In the genomic region with DNA sequence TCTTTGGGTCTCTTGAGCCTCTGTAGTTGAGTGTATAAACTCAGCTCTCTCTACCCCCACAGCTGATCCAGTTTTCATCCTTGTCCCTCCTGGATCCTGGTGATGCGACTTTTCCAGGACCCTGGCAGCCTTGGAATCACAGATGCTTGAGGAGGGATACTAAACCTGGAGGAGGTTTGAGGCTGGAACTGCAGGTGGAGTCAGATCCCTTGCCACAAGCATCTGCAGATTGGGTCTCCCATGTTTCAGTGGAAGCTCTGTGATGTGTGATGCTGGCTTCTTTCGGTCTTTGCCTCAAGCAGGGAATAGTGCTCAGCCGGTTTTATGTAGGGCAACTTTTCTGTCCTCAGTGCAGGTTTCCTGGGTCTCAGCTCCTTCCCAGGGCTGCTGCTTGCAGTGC, we compare ENCODE assay signal across 40 mouse cellular contexts. TPM values are rescaled to one million over a fixed set of nuclear protein-coding genes. Genes with fewer than 3 reads are reported as not detected.
"Had no signal": no experiment of that assay in that cellular context is flagged by ENCODE, and none has a peak within 500 bp of the region (broad histone marks: within the 10 kb centered on the region; RNA-seq: fewer than 3 reads in every experiment).

No protein-coding gene starts in this region.

- H3K27ac ChIP-seq: embryonic facial prominence, embryonic 10.5 days; embryonic facial prominence, embryonic 12.5 days; embryonic facial prominence, embryonic 13.5 days; embryonic facial prominence, embryonic 15.5 days; forebrain, embryonic 10.5 days; forebrain, embryonic 12.5 days; forebrain, embryonic 13.5 days; forebrain, embryonic 15.5 days; gastrocnemius, adult 2 months; heart, adult 2 months had no signal

- H3K36me3 ChIP-seq: embryonic facial prominence, embryonic 10.5 days; embryonic facial prominence, embryonic 12.5 days; embryonic facial prominence, embryonic 13.5 days; embryonic facial prominence, embryonic 15.5 days; forebrain, embryonic 10.5 days; forebrain, embryonic 12.5 days; forebrain, embryonic 15.5 days had no signal

- H3K27me3 ChIP-seq: embryonic facial prominence, embryonic 12.5 days; embryonic facial prominence, embryonic 13.5 days; embryonic facial prominence, embryonic 15.5 days; forebrain, embryonic 12.5 days; forebrain, embryonic 13.5 days; forebrain, embryonic 15.5 days had no signal

- H3K4me1 ChIP-seq: embryonic facial prominence, embryonic 10.5 days; embryonic facial prominence, embryonic 12.5 days; embryonic facial prominence, embryonic 13.5 days; embryonic facial prominence, embryonic 15.5 days; forebrain, embryonic 10.5 days; forebrain, embryonic 12.5 days; forebrain, embryonic 13.5 days; forebrain, embryonic 15.5 days had no signal

- H3K4me3 ChIP-seq: embryonic facial prominence, embryonic 10.5 days; embryonic facial prominence, embryonic 12.5 days; embryonic facial prominence, embryonic 13.5 days; embryonic facial prominence, embryonic 15.5 days; erythroblast, embryonic 14.5 days; forebrain, embryonic 10.5 days; forebrain, embryonic 12.5 days; forebrain, embryonic 13.5 days; forebrain, embryonic 15.5 days; gastrocnemius, adult 2 months; heart, adult 2 months had no signal

- H3K9me3 ChIP-seq: embryonic facial prominence, embryonic 10.5 days; embryonic facial prominence, embryonic 12.5 days; embryonic facial prominence, embryonic 13.5 days; embryonic facial prominence, embryonic 15.5 days; forebrain, embryonic 10.5 days; forebrain, embryonic 12.5 days; forebrain, embryonic 13.5 days; forebrain, embryonic 15.5 days had no signal

- DNase-seq: cerebellum, adult 2 months; cerebellum, adult 8-10 months; cerebellum, adult 9-10 months; cerebellum, adult 9-11 months; cerebellum, postnatal 10 days; cerebellum, postnatal 14 days; cerebellum, postnatal 25 days; cerebellum, postnatal 36 days; embryo, embryonic 11 days; forebrain, postnatal 0 days; gastrocnemius, adult 2 months; gastrocnemius, postnatal 10 days; gastrocnemius, postnatal 14 days; gastrocnemius, postnatal 25 days; gastrocnemius, postnatal 36 days; heart, adult 2 months had no signal

RNA-seq across cellular contexts. Expression of gene Gm906, which starts 13.6 kb away (rescaled TPM):
- total RNA-seq: common myeloid progenitor, adult 5-6 weeks; forebrain, postnatal 0 days; gastrocnemius, adult 18-20 months; gastrocnemius, adult 2 months; gastrocnemius, adult 8-10 months; gastrocnemius, postnatal 10 days; gastrocnemius, postnatal 14 days; gastrocnemius, postnatal 25 days; gastrocnemius, postnatal 36 days; gastrocnemius, postnatal 4 days; granulocyte monocyte progenitor cell, adult 5-6 weeks; heart, adult 2 months; heart, adult 8-10 months had no signal
- polyA plus RNA-seq: cerebellum, adult 2 months; cortical plate, adult 2 months; embryonic facial prominence, embryonic 10.5 days; embryonic facial prominence, embryonic 11.5 days; embryonic facial prominence, embryonic 12.5 days; embryonic facial prominence, embryonic 13.5 days; embryonic facial prominence, embryonic 14.5 days; embryonic facial prominence, embryonic 15.5 days; erythroblast, embryonic 14.5 days; forebrain, embryonic 10.5 days; forebrain, embryonic 11.5 days; forebrain, embryonic 12.5 days; forebrain, embryonic 13.5 days; forebrain, embryonic 14.5 days; forebrain, embryonic 15.5 days; forebrain, embryonic 16.5 days; forebrain, postnatal 0 days; frontal cortex, adult 2 months; gonadal fat pad, adult 2 months; heart, adult 2 months; heart, embryonic 11.5 days had no signal
